Mouse (Mus musculus) olfactory bulb, adult 2 months (tissue): ENCODE data around the gene Bcr. TPM values are rescaled to one million over a fixed set of nuclear protein-coding genes. Genes with fewer than 3 reads are reported as not detected.

ENCODE experiments used
- H3K27ac ChIP-seq: fragments of 200-500 bp; 2 replicates; pipeline ENCODE4 v1.5.1; 2012; ENCODE audit warnings: low read depth, low read length; ENCODE audit not compliant: insufficient read depth
- H3K4me1 ChIP-seq: fragments of 200-500 bp; 2 replicates; pipeline ENCODE4 v1.6.1; 2012; ENCODE audit warnings: low read length; ENCODE audit not compliant: control insufficient read depth, insufficient read depth
- H3K4me3 ChIP-seq: fragments of 200-500 bp; 2 replicates; pipeline ENCODE4 v1.5.1; 2012; ENCODE audit warnings: mild to moderate bottlenecking, low read depth, low read length, moderate library complexity; ENCODE audit not compliant: insufficient read depth
- CTCF ChIP-seq: fragments of 200-500 bp; IDR thresholded peaks from 2 replicates; pipeline ENCODE4 v1.5.1; 2012; ENCODE audit warnings: low read depth, mild to moderate bottlenecking, low read length, moderate library complexity; ENCODE audit not compliant: insufficient read depth
- POLR2A ChIP-seq: fragments of 200-500 bp; IDR thresholded peaks from 2 replicates; pipeline ENCODE4 v1.6.1; 2012; ENCODE audit warnings: mild to moderate bottlenecking, low read depth, low read length, moderate library complexity; ENCODE audit not compliant: insufficient read depth
- WGBS: fragments of 180-500 bp; shearing (Covaris S2); methylation state at CpG from one replicate; pipeline ENCODE4 v1.1.7; 2018; 5-methylcytosine and 5-hydroxymethylcytosine counted together
- polyA plus RNA-seq: library from polyadenylated mRNA; stranded (reverse); fragments of >200 nt; gene quantifications from 2 replicates; pipeline ENCODE4 v1.2.4, GENCODE M21; 2012; ENCODE audit warnings: low replicate concordance; ENCODE audit not compliant: missing spikeins, insufficient read depth, insufficient read length

The Bcr gene
- polyA plus RNA-seq, 1 experiment: not detected

GRCm38 (mm10) chr10:75130372-75131046 is 70.1 kb downstream of the Bcr start:
- WGBS: 94% methylated on average over 4 of the region's 4 CpGs
- no peak for TF ChIP-seq POLR2A
- TF ChIP-seq CTCF: no peak
- peaks cover 19% of the 10 kb centered on the region for H3K4me1 ChIP-seq
- no peak overlapping the region for H3K4me3 ChIP-seq
- H3K27ac ChIP-seq: no peak overlapping the region

DNA sequence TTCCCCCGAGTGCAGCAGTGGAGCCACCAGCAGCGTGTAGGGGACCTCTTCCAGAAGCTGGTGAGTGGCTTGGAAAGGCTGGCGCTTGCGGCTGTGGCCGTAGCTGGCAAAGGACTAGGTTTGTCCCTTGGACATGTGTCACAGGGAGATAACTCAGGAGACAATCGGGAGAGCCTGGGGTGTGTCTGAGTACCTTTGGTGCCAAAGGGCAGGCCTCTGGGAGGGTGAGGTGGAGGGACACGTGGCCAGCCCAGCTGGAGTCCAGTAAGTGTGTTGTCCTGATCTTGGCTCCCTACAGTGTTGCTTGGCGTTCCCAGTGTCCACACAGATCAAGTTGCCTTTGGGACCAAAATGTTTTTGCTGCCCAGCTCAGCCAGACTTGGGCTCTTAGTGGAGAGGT is 71.2 kb downstream of the Bcr start:
- 74% methylated on average over 8 of the region's 8 CpGs for WGBS
- H3K4me1 ChIP-seq: peaks cover 20% of the 10 kb centered on the region
- no peak for TF ChIP-seq CTCF
- TF ChIP-seq POLR2A: no peak

DNA sequence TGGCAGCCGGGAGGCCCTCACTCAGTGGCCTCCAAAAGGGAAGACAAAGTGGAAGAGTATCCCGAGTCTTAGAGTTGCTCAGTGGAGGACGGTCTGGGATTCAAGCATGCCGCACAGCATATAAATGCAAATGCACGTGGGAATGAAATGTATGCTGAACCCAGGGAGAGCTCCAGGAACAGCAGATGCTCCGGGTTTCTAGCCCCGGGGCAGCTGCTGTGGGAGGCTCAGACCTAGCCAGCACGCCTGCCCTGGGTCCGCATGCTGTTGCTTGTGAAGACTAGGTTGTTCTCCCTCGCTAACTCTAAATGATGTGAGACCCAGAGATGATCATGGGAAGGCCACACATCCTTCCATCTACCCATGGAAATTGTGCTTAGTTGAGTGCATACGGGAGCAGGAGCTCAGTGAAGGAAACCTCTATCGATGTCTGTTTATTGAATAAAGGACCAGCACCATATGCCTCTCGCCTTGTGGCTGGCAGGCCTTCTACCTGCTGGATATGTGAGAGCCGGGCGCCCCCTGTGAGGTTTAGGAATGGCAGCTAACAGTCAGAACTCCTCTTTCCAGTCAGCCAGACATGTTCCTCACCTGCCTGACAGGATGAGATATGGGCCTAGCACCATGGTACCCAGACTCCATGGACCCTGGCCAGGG is 74.6 kb downstream of the Bcr start:
- WGBS: 91% methylated on average over 15 of the region's 15 CpGs
- Histone ChIP-seq H3K27ac (no peak overlapping the region), H3K4me1 (peaks cover 9% of the 10 kb centered on the region), H3K4me3 (no peak overlapping the region)
- TF ChIP-seq CTCF (no peak), POLR2A (no peak)

More for the DNA sequence above, 71.2 kb downstream of the Bcr start:
- H3K4me3 ChIP-seq: no peak overlapping the region
- H3K27ac ChIP-seq: no peak overlapping the region

DNA sequence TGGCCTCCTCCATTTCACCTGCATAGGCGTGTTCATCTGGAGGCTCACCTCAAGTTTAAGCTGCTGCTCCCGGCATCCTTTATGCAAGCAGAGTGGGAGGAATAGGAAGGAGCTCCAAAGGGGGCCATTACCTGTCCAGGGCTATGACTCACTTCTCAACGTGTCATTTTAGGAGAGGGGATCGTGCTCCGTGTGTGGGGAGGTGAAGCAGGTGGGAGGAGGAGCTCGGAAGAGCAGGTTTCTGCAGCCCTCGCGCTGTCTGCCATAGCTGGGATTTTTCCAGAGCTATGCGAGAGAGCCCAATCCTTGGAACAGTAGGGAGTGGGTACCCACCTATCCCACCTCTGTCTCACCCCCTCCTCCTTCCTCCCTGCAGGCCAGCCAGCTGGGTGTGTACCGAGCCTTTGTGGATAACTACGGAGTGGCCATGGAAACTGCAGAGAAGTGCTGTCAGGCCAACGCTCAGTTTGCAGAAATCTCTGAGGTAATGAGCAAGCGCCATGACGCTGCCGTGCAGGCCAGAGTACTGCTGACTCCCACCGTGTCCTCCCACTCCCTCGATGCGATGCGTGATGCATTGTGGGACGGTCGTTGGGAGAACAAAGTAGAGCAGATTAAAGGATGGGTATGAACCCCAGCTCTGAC is 75.2 kb downstream of the Bcr start:
- no peak overlapping the region for H3K4me3 ChIP-seq
- WGBS: 55% methylated on average over 21 of the region's 21 CpGs
- TF ChIP-seq POLR2A (no peak), CTCF (no peak)
- H3K27ac ChIP-seq: no peak overlapping the region
- peaks cover 9% of the 10 kb centered on the region for H3K4me1 ChIP-seq

GRCm38 (mm10) chr10:75137148-75137547 is 76.8 kb downstream of the Bcr start:
- H3K27ac ChIP-seq: no peak overlapping the region
- H3K4me1 ChIP-seq: peaks cover 9% of the 10 kb centered on the region
- H3K4me3 ChIP-seq: no peak overlapping the region
- TF ChIP-seq CTCF (no peak), POLR2A (no peak)
- WGBS: 76% methylated on average over 3 of the region's 3 CpGs

DNA sequence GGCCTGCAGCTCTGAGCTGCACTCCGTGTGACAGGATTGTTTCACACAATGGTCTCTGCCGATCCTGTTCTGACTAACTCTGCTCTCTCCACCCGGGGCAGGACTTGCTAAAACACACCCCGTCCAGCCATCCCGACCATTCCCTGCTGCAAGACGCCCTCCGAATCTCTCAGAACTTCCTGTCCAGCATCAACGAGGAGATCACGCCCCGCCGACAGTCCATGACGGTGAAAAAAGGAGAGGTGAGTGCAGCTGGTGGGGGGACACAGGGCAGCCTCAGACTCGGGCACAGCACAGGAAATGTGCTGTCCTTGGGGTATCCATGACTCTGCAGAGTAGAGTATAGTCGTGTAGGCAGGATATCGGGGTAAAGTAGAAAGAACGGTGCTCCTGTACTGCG is 84.8 kb downstream of the Bcr start:
- TF ChIP-seq POLR2A (no peak), CTCF (no peak)
- H3K27ac ChIP-seq: no peak overlapping the region
- WGBS: 89% methylated on average over 17 of the region's 17 CpGs

GRCm38 (mm10) chr10:75146001-75146400 is 85.6 kb downstream of the Bcr start:
- WGBS: 89% methylated on average over 4 of the region's 4 CpGs
- Histone ChIP-seq H3K4me1 (peaks cover 13% of the 10 kb centered on the region), H3K27ac (no peak overlapping the region)

More for the DNA sequence above, 84.8 kb downstream of the Bcr start:
- Histone ChIP-seq H3K4me1 (peaks cover 9% of the 10 kb centered on the region), H3K4me3 (no peak overlapping the region)

DNA sequence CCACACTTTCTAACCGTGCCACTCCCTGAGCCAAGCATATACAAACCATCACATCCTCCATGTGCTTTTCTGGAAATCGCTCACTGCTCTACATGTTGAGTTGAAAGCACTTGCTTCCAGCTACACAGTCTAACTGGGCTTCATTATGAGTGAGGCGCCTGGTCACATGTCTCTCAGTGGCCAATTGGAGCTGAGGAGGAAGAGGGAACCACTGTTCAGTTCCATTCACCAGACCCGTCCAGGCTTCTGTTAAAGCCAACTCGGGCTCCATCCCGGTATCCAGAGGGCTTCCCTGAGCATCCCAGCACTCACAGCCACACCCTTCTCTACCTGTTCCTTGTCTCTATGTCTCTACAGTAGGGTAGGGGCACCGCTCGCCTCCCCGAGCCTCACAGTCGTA is 86.2 kb downstream of the Bcr start:
- Histone ChIP-seq H3K4me3 (no peak overlapping the region), H3K4me1 (peaks cover 13% of the 10 kb centered on the region), H3K27ac (no peak overlapping the region)
- 88% methylated on average over 10 of the region's 10 CpGs for WGBS
- no peak for TF ChIP-seq POLR2A
- TF ChIP-seq CTCF: no peak

More at GRCm38 (mm10) chr10:75146001-75146400, 85.6 kb downstream of the Bcr start:
- H3K4me3 ChIP-seq: no peak overlapping the region
- TF ChIP-seq POLR2A: no peak
- no peak for TF ChIP-seq CTCF

DNA sequence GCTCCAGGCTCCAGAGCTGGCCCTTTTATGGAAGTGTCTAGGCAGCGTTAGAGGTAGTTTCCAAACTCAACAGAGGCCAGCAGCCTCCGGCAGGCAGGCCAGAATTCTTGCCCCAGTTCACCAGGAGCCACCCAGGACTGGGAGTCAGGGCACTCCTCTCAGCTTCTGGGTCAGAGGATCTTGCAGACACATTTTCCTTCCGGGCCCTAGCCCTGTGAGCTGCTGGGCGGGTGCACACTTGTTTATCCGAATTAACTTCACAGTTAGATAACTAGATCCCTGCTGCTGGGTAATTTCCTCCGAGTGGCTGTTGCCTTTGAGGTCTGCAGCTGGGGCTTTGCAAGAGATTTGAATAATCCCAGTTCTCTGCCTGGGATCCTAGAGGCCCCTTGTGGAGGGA is 87.9 kb downstream of the Bcr start:
- peaks cover 13% of the 10 kb centered on the region for H3K4me1 ChIP-seq
- H3K27ac ChIP-seq: no peak overlapping the region
- WGBS: 29% methylated on average over 6 of the region's 6 CpGs
- TF ChIP-seq CTCF: no peak
- TF ChIP-seq POLR2A: no peak
- no peak overlapping the region for H3K4me3 ChIP-seq
